Mouse (Mus musculus): ENCODE results near the gene Sp2. TPM values are rescaled to one million over a fixed set of nuclear protein-coding genes. Genes with fewer than 3 reads are reported as not detected.

Sp2 gene
- polyA plus RNA-seq, 1 experiment from 2014 or later, result 23.9 TPM

DNA sequence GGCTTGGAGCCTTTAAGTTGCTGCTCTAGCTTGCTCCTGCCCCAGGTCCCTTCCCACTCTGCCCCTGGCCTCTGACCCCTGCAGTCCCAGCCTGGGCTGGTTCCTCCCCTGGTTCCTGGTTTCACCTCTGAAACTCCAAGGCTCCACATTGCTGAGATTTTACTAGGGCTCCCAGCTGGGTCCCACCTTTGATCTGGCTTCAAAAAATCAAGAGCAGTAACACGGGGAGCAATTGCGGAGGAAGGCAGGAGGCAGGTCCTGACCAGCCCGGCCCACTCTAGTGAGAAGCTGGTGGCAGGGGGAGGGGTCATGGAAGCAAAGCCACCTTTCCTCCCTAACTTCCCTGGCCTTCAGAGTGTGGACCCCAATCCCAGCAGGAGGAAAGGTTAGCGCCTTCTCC, 2.1 kb upstream of the Sp2 start:
- H3K9ac ChIP-seq (ENCODE audit: low read depth, low read length), result no peak overlapping the region
- H3K4me2 ChIP-seq (replicated peaks; ENCODE audit: low read depth, low read length), result no peak overlapping the region
- no peaks in the 10 kb centered on the region for H3K36me3 ChIP-seq (ENCODE audit: control insufficient read depth, insufficient read depth, low read length)
- WGBS, result 13% methylated on average over 4 of the region's 4 CpGs
- no peak overlapping the region for H3K4me3 ChIP-seq (ENCODE audit: low read length)
- H3K27me3 ChIP-seq (ENCODE audit: control insufficient read depth, insufficient read depth, low read length), result peaks cover 4% of the 10 kb centered on the region; the same call in 1 of the 2 replicates
- ATAC-seq (ENCODE audit: low FRiP score, low TSS enrichment), result no peak
- peaks cover 14% of the 10 kb centered on the region; the same call in 1 of the 2 replicates for H3K4me1 ChIP-seq (ENCODE audit: control insufficient read depth, insufficient read depth, low read length)
- no peak overlapping the region for H3K27ac ChIP-seq (ENCODE audit: low read depth, low read length)
- no peaks in the 10 kb centered on the region for H3K9me3 ChIP-seq (ENCODE audit: control insufficient read depth, low read length)

DNA sequence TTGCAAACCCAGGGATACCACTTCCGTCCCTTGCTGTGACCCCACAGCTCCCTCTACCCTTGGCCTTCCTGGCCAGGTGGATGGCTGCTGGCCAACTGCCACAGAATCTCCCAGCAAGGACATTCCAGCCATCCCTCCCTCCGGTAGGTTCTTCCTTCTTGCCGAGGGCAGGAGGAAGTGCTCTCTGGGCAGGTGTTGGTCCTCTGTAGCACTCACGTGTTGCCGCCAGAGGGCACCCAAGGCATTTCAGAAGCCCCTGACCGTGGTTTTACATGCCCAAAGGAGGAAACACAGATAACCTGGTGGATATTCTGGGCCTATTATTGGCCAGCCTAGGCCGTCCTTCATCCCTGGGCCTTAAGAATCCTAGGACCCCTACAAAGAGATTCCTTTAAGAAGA, 404 bp downstream of the Sp2 start:
- H3K9ac ChIP-seq (ENCODE audit: low read depth, low read length), result no peak overlapping the region
- 0 out of 2 replicates have a peak overlapping the region, but pooled peaks have one; percentile 19 for H3K4me2 ChIP-seq (replicated peaks; ENCODE audit: low read depth, low read length)
- no peaks in the 10 kb centered on the region for H3K9me3 ChIP-seq (ENCODE audit: control insufficient read depth, low read length)
- no peak for ATAC-seq (ENCODE audit: low FRiP score, low TSS enrichment)
- no peak overlapping the region for H3K4me3 ChIP-seq (ENCODE audit: low read length)
- H3K4me1 ChIP-seq (ENCODE audit: control insufficient read depth, insufficient read depth, low read length), result peaks cover 10% of the 10 kb centered on the region; the same call in 1 of the 2 replicates
- no peaks in the 10 kb centered on the region for H3K36me3 ChIP-seq (ENCODE audit: control insufficient read depth, insufficient read depth, low read length)
- H3K27ac ChIP-seq (ENCODE audit: low read depth, low read length), result no peak overlapping the region
- no peaks in the 10 kb centered on the region; the same call in 1 of the 2 replicates for H3K27me3 ChIP-seq (ENCODE audit: control insufficient read depth, insufficient read depth, low read length)
- WGBS, result 5% methylated on average over 7 of the region's 7 CpGs

DNA sequence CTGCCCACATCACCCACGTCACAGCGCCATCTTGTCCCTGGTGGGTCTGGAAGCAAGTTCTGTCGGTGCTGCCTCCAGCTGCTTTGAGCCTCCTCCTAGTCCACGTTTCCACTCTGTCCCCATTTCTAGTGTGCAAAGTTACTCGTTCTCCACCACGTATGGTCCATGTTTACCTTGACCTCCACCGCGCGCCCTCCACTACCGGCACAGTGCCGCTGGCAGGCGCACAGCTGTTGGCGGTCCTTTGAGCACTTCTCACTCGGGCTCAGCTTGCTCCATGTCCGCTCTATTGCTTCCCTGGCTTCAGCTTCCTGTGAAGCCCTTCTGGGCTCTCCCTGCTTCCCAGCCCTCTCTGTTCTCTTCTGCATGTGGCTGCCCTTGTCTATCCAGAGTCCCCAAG, 1.3 kb downstream of the Sp2 start:
- Histone ChIP-seq H3K9me3 (ENCODE audit: control insufficient read depth, low read length) (no peaks in the 10 kb centered on the region), H3K27me3 (ENCODE audit: control insufficient read depth, insufficient read depth, low read length) (no peaks in the 10 kb centered on the region; the same call in 1 of the 2 replicates), H3K4me2 (replicated peaks; ENCODE audit: low read depth, low read length) (no peak overlapping the region), H3K9ac (ENCODE audit: low read depth, low read length) (no peak overlapping the region), H3K27ac (ENCODE audit: low read depth, low read length) (no peak overlapping the region), H3K4me3 (ENCODE audit: low read length) (no peak overlapping the region), H3K4me1 (ENCODE audit: control insufficient read depth, insufficient read depth, low read length) (peaks cover 9% of the 10 kb centered on the region), H3K36me3 (ENCODE audit: control insufficient read depth, insufficient read depth, low read length) (no peaks in the 10 kb centered on the region)
- no peak for ATAC-seq (ENCODE audit: low FRiP score, low TSS enrichment)
- 67% methylated on average over 15 of the region's 15 CpGs for WGBS

DNA sequence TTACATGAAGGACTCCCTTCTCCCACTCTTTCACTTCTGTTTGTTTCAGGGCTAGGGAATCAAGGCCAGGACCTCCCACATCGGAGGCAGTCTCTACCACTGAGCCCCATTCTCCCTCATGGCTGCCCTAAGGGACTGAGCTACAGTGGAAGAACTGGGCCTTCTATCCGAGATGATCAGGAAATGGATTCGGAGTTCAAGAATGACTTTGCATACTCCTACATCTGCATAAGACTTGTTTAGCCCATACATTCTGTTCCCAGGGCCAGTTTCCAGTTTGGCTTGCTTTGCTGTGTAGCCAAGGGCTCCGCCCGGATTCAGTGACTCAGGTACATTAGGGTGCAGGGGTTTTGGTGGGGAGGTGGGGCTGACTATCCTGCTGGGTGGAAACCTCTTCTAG, 2.7 kb downstream of the Sp2 start:
- 82% methylated on average over 5 of the region's 5 CpGs for WGBS
- H3K9me3 ChIP-seq (ENCODE audit: control insufficient read depth, low read length), result no peaks in the 10 kb centered on the region
- no peak overlapping the region for H3K4me3 ChIP-seq (ENCODE audit: low read length)
- no peak overlapping the region for H3K9ac ChIP-seq (ENCODE audit: low read depth, low read length)
- no peaks in the 10 kb centered on the region; the same call in 1 of the 2 replicates for H3K27me3 ChIP-seq (ENCODE audit: control insufficient read depth, insufficient read depth, low read length)
- no peak overlapping the region for H3K27ac ChIP-seq (ENCODE audit: low read depth, low read length)
- H3K36me3 ChIP-seq (ENCODE audit: control insufficient read depth, insufficient read depth, low read length), result no peaks in the 10 kb centered on the region
- H3K4me2 ChIP-seq (replicated peaks; ENCODE audit: low read depth, low read length), result no peak overlapping the region
- peaks cover 18% of the 10 kb centered on the region for H3K4me1 ChIP-seq (ENCODE audit: control insufficient read depth, insufficient read depth, low read length)
- ATAC-seq (ENCODE audit: low FRiP score, low TSS enrichment), result no peak

DNA sequence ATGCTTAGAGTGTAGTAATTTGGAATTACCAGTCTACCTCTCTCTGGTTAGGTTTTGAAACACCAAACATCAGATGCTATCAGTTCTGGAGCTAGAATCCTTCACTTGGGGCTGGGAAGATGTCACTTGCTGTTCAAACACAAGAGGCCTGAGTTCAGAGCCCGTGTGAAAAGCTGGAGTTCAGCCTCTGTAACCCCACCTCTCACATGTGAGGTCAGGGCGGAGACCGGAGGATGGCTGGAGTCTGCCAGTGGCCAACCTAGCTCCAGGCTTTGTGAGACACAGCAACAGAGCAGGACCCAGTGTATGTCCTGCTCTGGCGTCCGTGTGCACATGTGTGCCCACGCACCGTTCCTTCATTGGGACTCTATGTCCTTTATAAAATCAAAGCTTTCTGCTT, 3.4 kb downstream of the Sp2 start:
- Histone ChIP-seq H3K36me3 (ENCODE audit: control insufficient read depth, insufficient read depth, low read length) (no peaks in the 10 kb centered on the region), H3K27me3 (ENCODE audit: control insufficient read depth, insufficient read depth, low read length) (no peaks in the 10 kb centered on the region), H3K4me3 (ENCODE audit: low read length) (no peak overlapping the region), H3K4me1 (ENCODE audit: control insufficient read depth, insufficient read depth, low read length) (peaks cover 18% of the 10 kb centered on the region), H3K27ac (ENCODE audit: low read depth, low read length) (no peak overlapping the region), H3K4me2 (replicated peaks; ENCODE audit: low read depth, low read length) (no peak overlapping the region), H3K9ac (ENCODE audit: low read depth, low read length) (no peak overlapping the region), H3K9me3 (ENCODE audit: control insufficient read depth, low read length) (no peaks in the 10 kb centered on the region)
- WGBS, result 79% methylated on average over 7 of the region's 7 CpGs
- ATAC-seq (ENCODE audit: low FRiP score, low TSS enrichment), result no peak

DNA sequence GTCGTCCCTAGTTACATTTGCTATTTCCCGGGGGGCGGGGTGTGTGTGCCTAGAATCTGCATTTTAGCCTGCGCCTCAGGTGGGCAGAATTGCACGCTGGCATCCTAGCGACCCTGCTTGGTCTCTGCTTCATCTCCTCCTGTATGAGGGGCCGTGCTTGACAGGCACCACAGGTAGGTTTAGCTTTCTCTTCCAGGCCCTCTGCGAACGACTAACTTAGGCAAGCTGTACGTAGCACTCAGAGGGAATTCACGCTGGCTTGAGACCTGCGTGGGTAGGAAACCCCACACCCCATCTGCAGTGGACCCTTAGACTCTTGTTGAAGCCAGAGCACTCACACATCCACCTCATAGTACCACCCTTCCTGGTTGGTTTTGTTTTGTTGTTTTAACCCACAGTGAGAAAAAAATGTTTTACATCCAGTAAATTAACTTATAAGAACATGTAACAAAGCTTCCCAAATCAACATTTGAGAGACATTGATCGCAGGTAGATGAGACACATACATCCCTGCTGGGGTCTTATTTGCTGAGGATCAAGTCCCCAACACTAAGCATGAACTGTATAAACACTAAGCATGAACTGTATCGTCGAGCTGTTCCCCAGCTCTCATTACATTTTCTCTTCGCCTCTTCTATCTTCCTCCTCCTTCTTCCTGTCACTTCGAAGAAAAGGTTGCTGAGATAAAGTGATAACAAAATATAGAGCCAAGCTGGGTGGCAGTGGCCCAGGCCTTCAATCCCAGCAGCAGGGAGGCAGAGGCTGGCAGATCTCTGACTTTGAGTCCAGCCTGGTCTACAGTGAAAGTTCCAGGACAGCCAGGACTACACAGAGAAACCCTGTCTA, 4.1 kb downstream of the Sp2 start:
- no peak for ATAC-seq (ENCODE audit: low FRiP score, low TSS enrichment)
- H3K9ac ChIP-seq (ENCODE audit: low read depth, low read length), result peak overlapping the region; percentile 76
- no peaks in the 10 kb centered on the region for H3K36me3 ChIP-seq (ENCODE audit: control insufficient read depth, insufficient read depth, low read length)
- peak overlapping the region; percentile 30; the same call in 1 of the 2 replicates for H3K27ac ChIP-seq (ENCODE audit: low read depth, low read length)
- 26% methylated on average over 17 of the region's 17 CpGs for WGBS
- peaks cover 18% of the 10 kb centered on the region for H3K4me1 ChIP-seq (ENCODE audit: control insufficient read depth, insufficient read depth, low read length)
- no peaks in the 10 kb centered on the region for H3K9me3 ChIP-seq (ENCODE audit: control insufficient read depth, low read length)
- peak overlapping the region; percentile 43 for H3K4me3 ChIP-seq (ENCODE audit: low read length)
- peak overlapping the region; percentile 83 for H3K4me2 ChIP-seq (replicated peaks; ENCODE audit: low read depth, low read length)
- no peaks in the 10 kb centered on the region for H3K27me3 ChIP-seq (ENCODE audit: control insufficient read depth, insufficient read depth, low read length)

DNA sequence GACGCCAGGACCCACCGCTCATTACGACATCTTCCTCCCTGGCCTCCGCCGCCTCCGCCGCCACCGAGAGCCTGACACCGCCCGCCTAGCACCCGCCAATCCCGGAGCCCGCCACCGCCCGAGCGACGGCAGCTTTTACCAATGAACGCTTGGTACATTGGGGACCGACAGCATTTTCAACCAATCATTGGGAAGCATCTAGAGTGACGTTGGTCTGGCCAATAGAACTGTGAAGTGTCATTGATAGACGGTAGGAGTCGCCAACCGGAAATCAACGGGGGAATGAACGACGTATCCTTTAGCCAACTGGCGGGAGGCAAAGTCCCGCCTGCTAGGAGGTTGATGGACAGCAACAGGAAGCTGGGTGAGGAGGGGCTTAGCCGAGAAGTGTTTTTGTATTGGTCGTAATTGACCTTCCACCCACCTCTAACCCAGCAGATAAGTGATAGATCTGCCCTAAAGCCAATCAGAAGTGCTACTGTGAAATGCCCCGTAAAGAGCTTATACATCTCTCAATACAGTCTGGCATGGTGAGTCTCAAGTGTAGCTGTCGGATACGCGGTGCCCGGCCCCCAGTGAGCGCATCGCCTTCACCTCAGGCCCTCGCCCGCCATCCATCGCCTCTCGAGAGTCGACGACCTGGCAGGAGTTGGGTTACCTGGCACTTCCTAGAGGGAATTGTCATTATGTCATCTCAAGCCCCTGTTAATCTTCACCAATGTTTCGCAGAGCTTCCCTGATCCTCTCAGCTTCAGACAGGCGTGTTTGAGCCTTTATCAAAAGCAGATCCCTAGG, 5.0 kb downstream of the Sp2 start:
- Histone ChIP-seq H3K4me1 (ENCODE audit: control insufficient read depth, insufficient read depth, low read length) (peaks cover 18% of the 10 kb centered on the region), H3K4me2 (replicated peaks; ENCODE audit: low read depth, low read length) (peak overlapping the region; percentile 83), H3K27me3 (ENCODE audit: control insufficient read depth, insufficient read depth, low read length) (no peaks in the 10 kb centered on the region), H3K9me3 (ENCODE audit: control insufficient read depth, low read length) (no peaks in the 10 kb centered on the region), H3K36me3 (ENCODE audit: control insufficient read depth, insufficient read depth, low read length) (no peaks in the 10 kb centered on the region), H3K4me3 (ENCODE audit: low read length) (peak overlapping the region; percentile 78), H3K27ac (ENCODE audit: low read depth, low read length) (peak overlapping the region; percentile 94), H3K9ac (ENCODE audit: low read depth, low read length) (peak overlapping the region; percentile 97)
- WGBS, result 0% methylated on average over 44 of the region's 45 CpGs
- ATAC-seq (ENCODE audit: low FRiP score, low TSS enrichment), result peak; percentile 97

DNA sequence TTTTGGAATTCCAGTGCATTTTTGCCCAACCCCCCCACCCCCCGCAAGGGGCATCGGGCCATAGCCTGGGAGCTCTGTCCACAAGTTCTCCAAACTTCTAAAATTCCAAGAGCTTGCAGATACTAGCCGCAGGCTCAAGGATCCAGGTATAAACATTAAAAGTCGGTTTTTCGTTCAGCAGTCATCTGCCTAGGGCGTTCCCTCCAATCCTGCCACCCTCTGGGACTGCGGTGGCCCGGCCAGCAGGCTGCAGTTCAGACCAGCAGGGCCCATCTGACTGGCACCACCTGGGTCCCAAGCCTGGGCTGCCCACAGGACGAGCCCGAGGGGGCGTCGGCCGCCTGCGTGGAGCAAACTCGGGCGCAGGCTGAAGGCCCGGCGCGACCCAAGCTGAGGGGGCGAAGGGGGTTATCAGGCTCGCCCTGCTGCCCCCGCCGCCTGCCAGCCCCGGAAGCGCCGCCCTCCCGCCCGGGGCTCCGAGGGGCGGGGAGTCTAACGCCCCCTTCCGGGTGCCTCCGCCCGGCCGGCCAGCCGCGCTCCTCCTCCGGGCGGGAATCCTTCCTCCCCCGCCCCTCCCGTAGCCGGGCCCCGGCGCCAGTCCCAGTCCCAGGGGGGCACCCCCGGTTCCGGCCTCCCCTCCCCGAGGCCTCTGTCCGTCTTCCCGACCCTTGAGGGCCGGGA, 5.7 kb downstream of the Sp2 start:
- no peaks in the 10 kb centered on the region for H3K36me3 ChIP-seq (ENCODE audit: control insufficient read depth, insufficient read depth, low read length)
- no peaks in the 10 kb centered on the region for H3K9me3 ChIP-seq (ENCODE audit: control insufficient read depth, low read length)
- peak; percentile 73 for ATAC-seq (ENCODE audit: low FRiP score, low TSS enrichment)
- no peaks in the 10 kb centered on the region for H3K27me3 ChIP-seq (ENCODE audit: control insufficient read depth, insufficient read depth, low read length)
- peak overlapping the region; percentile 94 for H3K27ac ChIP-seq (ENCODE audit: low read depth, low read length)
- H3K4me3 ChIP-seq (ENCODE audit: low read length), result peak overlapping the region; percentile 78
- H3K4me1 ChIP-seq (ENCODE audit: control insufficient read depth, insufficient read depth, low read length), result peaks cover 18% of the 10 kb centered on the region
- peak overlapping the region; percentile 85 for H3K4me2 ChIP-seq (replicated peaks; ENCODE audit: low read depth, low read length)
- H3K9ac ChIP-seq (ENCODE audit: low read depth, low read length), result peak overlapping the region; percentile 97
- under 1% methylated on average over 40 of the region's 50 CpGs for WGBS
